Mouse (Mus musculus) liver, adult 2 months (tissue): ENCODE results near the gene Faf1.

Experiments used
- CTCF ChIP-seq: fragments of 200-500 bp; IDR thresholded peaks from 2 replicates; pipeline ENCODE4 v1.5.1; 2011; ENCODE audit warnings: low read depth, low read length, control low read depth
- POLR2A ChIP-seq: fragments of 200-500 bp; IDR thresholded peaks from 2 replicates; pipeline ENCODE4 v1.6.1; 2011; ENCODE audit warnings: low read length, control low read depth; ENCODE audit not compliant: insufficient read depth; ENCODE audit errors: extremely low read depth

DNA sequence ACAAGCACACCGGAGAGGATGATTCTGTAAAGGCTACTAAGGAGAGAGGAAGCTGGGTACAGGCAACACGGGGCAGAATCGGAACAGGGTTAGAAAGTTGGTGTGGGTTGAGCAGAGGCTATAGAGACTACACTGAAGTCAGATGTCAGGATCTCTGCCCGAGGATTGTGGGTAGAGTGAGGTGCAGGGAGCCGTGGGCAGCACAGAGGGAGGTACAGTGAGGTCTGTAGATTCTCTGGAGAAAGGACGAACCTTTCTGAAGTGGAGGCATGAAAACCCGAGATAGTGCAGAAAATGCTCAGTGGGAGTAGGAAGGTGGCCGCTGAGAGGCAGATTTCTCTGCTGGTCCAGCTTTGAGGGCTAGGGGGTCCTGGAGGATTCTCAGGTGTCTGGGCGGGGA is 309.9 kb downstream of the Faf1 start:
- TF ChIP-seq POLR2A (no peak), CTCF (no peak)
